Mouse (Mus musculus) embryonic facial prominence, embryonic 14.5 days (tissue): ENCODE measurements at regions not wholly inside any gene's neighbourhood (a gene's known extent, or its start where the extent isn't known, plus 50 kb on each side); places are given as distances from the start of the nearest gene placed in this dataset.
"Not testable (repeated sequence)": the region's sequence is repeated elsewhere in the genome, so short reads cannot be mapped to it uniquely, and the experiment has no call there.

ENCODE experiments used
- ATAC-seq: fragments of 200-750 bp; cut with Nextera tagmentation; 2 replicates; pipeline ENCODE4 v1.8.0; 2017; ENCODE audit warnings: low read depth, moderate number of reproducible peaks, moderate TSS enrichment
- DNase-seq: peaks from one replicate; pipeline ENCODE4 v3.0.0-alpha.2; 2015; ENCODE audit warnings: low spot score
- H3K27ac ChIP-seq: fragments of 300-500 bp; sonication (generic); replicated peaks from 2 replicates; pipeline ENCODE4 v1.5.1; 2014; ENCODE audit warnings: low read depth, mild to moderate bottlenecking, low read length, moderate library complexity
- H3K27me3 ChIP-seq: fragments of 300-500 bp; sonication (generic); replicated peaks from 2 replicates; pipeline ENCODE4 v1.6.1; 2014; ENCODE audit warnings: low read length; ENCODE audit not compliant: control insufficient read depth, insufficient read depth
- H3K36me3 ChIP-seq: fragments of 300-500 bp; sonication (generic); 2 replicates; pipeline ENCODE4 v1.6.1; 2014; ENCODE audit warnings: low read length, mixed read lengths; ENCODE audit not compliant: control insufficient read depth, insufficient read depth
- H3K4me1 ChIP-seq: fragments of 300-500 bp; sonication (generic); 2 replicates; pipeline ENCODE4 v1.6.1; 2014; ENCODE audit warnings: antibody characterized with exemption, low read length; ENCODE audit not compliant: control insufficient read depth, insufficient read depth
- H3K4me2 ChIP-seq: fragments of 300-500 bp; sonication (generic); 2 replicates; pipeline ENCODE4 v1.6.1; 2014; ENCODE audit warnings: low read depth, mild to moderate bottlenecking, low read length, moderate library complexity, mixed read lengths
- H3K4me3 ChIP-seq: fragments of 300-500 bp; sonication (generic); 2 replicates; pipeline ENCODE4 v1.5.1; 2014; ENCODE audit warnings: low read depth, mild to moderate bottlenecking, low read length
- H3K9ac ChIP-seq: fragments of 300-500 bp; sonication (generic); 2 replicates; pipeline ENCODE4 v1.6.1; 2014; ENCODE audit warnings: low read depth, mild to moderate bottlenecking, low read length, moderate library complexity, mixed read lengths
- H3K9me3 ChIP-seq: fragments of 300-500 bp; sonication (generic); 2 replicates; pipeline ENCODE4 v1.6.1; 2016; ENCODE audit warnings: low read length; ENCODE audit not compliant: control insufficient read depth
- WGBS: fragments of 180-500 bp; shearing (Covaris S2); extraction: QIAGEN DNeasy Blood & Tissue Kit; methylation state at CpG from one replicate; pipeline ENCODE4 v1.1.7; 2014; 5-methylcytosine and 5-hydroxymethylcytosine counted together

DNA sequence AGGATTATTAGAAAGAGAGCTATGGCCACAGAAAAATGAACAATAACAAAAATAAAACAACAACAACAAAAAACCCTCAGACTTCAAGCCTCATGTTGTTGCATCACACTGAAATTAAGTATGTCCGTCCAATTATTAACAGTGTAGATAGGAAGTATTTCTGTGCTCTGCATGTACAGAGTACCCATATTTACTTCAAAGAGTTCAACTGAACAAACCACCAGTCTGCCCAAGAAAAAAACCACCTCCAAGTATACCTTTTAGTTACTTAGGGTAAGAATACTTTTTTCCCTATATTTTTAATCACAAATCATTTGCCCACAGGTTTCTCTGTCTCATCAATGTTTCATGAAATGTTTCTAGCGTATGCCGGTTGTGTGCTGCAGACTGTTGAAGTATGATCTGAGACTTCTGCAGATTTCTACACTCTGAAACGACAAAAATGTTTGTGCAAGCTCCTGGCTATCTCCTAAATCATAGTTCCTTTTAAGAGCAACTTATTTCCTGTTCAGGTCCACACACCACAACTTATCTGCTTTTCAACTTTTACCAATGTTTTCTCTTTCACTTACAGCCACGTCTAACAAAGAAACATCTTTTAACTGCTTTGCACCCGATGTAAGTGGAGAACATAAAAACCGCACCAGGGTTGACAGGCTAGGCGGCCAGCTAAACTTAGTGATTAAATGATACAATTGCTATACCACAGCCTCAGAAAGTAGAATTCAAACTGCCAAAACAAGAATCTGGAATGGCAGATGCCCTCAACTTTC, 154.2 kb upstream of the Rps6ka3 start:
- H3K4me2 ChIP-seq, result no peak overlapping the region
- DNase-seq (no peak), ATAC-seq (no peak)
- no peaks in the 10 kb centered on the region for H3K36me3 ChIP-seq
- no peaks in the 10 kb centered on the region for H3K9me3 ChIP-seq
- H3K27ac ChIP-seq, result no peak overlapping the region
- H3K27me3 ChIP-seq, result no peaks in the 10 kb centered on the region
- no peak overlapping the region for H3K4me3 ChIP-seq
- WGBS, result 68% methylated on average over 8 of the region's 8 CpGs
- H3K4me1 ChIP-seq, result no peaks in the 10 kb centered on the region
- H3K9ac ChIP-seq, result no peak overlapping the region

- Histone ChIP-seq H3K27ac (no peak overlapping the region), H3K9ac (no peak overlapping the region), H3K9me3 (no peaks in the 10 kb centered on the region), H3K4me3 (no peak overlapping the region), H3K4me1 (no peaks in the 10 kb centered on the region), H3K36me3 (no peaks in the 10 kb centered on the region), H3K4me2 (no peak overlapping the region), H3K27me3 (no peaks in the 10 kb centered on the region)
- ATAC-seq (no peak), DNase-seq (no peak)
Measured at GRCm38 (mm10) chrX:159056462-159056805, 153.7 kb upstream of the Rps6ka3 start.

- no peaks in the 10 kb centered on the region for H3K4me1 ChIP-seq
- no peak for ATAC-seq
- H3K36me3 ChIP-seq, result no peaks in the 10 kb centered on the region
- H3K27me3 ChIP-seq, result no peaks in the 10 kb centered on the region
- H3K4me3 ChIP-seq, result no peak overlapping the region
- no peak overlapping the region for H3K9ac ChIP-seq
- no peak overlapping the region for H3K27ac ChIP-seq
- no peak overlapping the region for H3K4me2 ChIP-seq
- H3K9me3 ChIP-seq, result no peaks in the 10 kb centered on the region
- no peak for DNase-seq
Measured at GRCm38 (mm10) chrX:159058931-159059330, 151.2 kb upstream of the Rps6ka3 start.

DNA sequence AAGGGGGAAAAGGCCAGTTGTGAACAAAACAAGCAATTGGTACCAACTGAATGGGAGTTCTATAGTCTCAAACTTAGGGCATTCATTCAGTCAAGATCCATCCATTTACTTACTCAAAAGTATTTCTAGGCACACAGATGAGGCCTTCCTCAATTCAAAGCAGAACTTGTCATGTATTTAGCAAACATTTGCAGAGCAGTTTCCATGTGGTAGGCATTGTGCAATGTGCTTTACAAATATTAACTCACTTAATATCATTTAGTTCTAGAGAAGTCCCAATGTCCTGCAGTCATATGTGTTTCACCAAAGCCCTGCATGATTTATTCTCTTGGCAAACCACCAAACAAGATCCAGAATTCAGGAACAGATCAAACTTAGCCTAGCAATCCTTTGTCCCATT, 148.8 kb upstream of the Rps6ka3 start:
- H3K27me3 ChIP-seq, result 0 out of 2 replicates have a peak, but pooled peaks cover 5% of the 10 kb centered on the region
- H3K4me1 ChIP-seq, result no peaks in the 10 kb centered on the region
- H3K9ac ChIP-seq, result no peak overlapping the region
- H3K36me3 ChIP-seq, result no peaks in the 10 kb centered on the region
- H3K4me2 ChIP-seq, result no peak overlapping the region
- DNase-seq, result no peak
- H3K27ac ChIP-seq, result no peak overlapping the region
- no peaks in the 10 kb centered on the region for H3K9me3 ChIP-seq
- no peak for ATAC-seq
- H3K4me3 ChIP-seq, result no peak overlapping the region

DNA sequence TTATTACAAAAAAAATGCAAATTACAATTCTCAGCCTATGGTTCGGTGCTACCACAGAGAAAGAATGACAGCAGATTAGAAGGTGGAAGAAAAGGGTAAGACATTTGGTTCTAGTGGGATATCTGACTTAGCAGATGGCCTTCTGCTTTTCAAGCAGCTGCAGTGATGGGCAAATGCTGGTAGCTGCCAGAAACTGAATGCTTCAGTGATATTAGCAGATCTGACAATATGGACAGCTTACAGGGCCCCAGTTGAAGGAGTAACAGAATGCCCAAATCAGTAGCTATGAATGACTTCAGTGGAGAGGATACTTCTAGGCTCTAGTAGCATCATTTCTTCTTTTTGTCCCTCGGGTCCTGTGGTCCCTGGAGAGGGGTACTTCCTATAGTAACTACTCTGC, 143.9 kb upstream of the Rps6ka3 start:
- ATAC-seq (no peak), DNase-seq (no peak)
- H3K27ac ChIP-seq, result no peak overlapping the region

GRCm38 (mm10) chrX:159072647-159073046, 137.5 kb upstream of the Rps6ka3 start:
- Histone ChIP-seq H3K36me3 (no peaks in the 10 kb centered on the region), H3K9ac (no peak overlapping the region), H3K4me3 (no peak overlapping the region), H3K27ac (no peak overlapping the region), H3K4me2 (no peak overlapping the region), H3K9me3 (no peaks in the 10 kb centered on the region), H3K4me1 (no peaks in the 10 kb centered on the region), H3K27me3 (peaks cover 10% of the 10 kb centered on the region; the same call in 1 of the 2 replicates)
- DNase-seq (no peak), ATAC-seq (no peak)
- whole genome bisulfite sequencing, result 66% methylated on average over 3 of the region's 3 CpGs

More for the DNA sequence above, 143.9 kb upstream of the Rps6ka3 start:
- H3K27me3 ChIP-seq, result peaks cover 12% of the 10 kb centered on the region; the same call in 1 of the 2 replicates
- no peaks in the 10 kb centered on the region for H3K9me3 ChIP-seq
- no peak overlapping the region for H3K4me3 ChIP-seq
- no peak overlapping the region for H3K9ac ChIP-seq
- 83% methylated on average over 2 of the region's 2 CpGs for WGBS
- H3K4me2 ChIP-seq, result no peak overlapping the region
- no peaks in the 10 kb centered on the region for H3K36me3 ChIP-seq
- H3K4me1 ChIP-seq, result no peaks in the 10 kb centered on the region

DNA sequence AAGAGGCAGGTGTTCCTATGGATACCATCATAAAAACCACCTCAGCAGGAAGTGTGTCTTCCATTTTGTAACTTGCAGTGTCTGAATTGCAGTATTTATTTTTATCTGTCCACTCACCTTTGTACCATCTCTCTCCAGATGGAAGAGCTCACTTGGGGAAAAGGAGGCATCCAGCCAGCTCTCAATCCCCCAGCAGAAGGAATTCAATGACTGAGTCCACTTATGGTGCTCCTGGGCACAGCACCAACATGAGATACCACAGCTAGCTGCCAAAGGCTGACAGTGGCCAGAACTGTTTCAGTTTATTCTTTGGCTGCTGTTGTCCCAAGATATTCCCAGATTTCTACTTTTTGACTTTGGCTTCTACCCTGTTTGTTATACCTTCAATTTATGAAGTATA, 136.6 kb upstream of the Rps6ka3 start:
- H3K4me2 ChIP-seq, result no peak overlapping the region
- H3K9ac ChIP-seq, result no peak overlapping the region
- H3K27ac ChIP-seq, result no peak overlapping the region
- peak; percentile 10 for DNase-seq
- no peaks in the 10 kb centered on the region for H3K4me1 ChIP-seq
- no peak for ATAC-seq
- H3K27me3 ChIP-seq, result peaks cover 10% of the 10 kb centered on the region; the same call in 1 of the 2 replicates
- no peak overlapping the region for H3K4me3 ChIP-seq
- H3K36me3 ChIP-seq, result no peaks in the 10 kb centered on the region
- no peaks in the 10 kb centered on the region for H3K9me3 ChIP-seq

DNA sequence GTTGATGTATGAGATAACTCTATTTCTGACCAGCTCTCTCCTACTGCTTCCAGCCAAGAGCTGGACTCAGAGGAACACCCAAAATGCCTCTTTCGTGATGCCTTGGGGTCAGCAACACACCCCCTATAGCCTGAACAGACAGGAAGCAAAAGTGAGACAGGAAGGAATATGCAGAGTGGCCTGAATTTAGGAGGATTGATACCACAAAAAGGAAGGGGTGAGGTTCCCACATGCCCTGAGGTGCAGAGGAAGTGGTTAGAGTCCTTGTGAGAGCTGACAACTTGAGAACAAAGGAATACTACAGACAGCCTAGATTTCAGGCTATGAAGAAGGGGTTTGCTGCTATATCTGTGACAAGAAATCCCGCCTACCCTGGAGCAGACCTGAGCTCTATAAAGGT, 129.6 kb upstream of the Rps6ka3 start:
- no peak overlapping the region for H3K4me2 ChIP-seq
- WGBS, result 79% methylated on average over 2 of the region's 2 CpGs
- no peak overlapping the region for H3K4me3 ChIP-seq
- H3K27me3 ChIP-seq, result 0 out of 2 replicates have a peak, but pooled peaks cover 14% of the 10 kb centered on the region
- H3K4me1 ChIP-seq, result no peaks in the 10 kb centered on the region
- H3K9ac ChIP-seq, result no peak overlapping the region
- ATAC-seq, result no peak
- no peak for DNase-seq
- H3K27ac ChIP-seq, result no peak overlapping the region
- H3K9me3 ChIP-seq, result no peaks in the 10 kb centered on the region
- H3K36me3 ChIP-seq, result no peaks in the 10 kb centered on the region

- H3K27ac ChIP-seq, H3K4me3 ChIP-seq, ATAC-seq, H3K9ac ChIP-seq, H3K4me2 ChIP-seq, H3K4me1 ChIP-seq, H3K36me3 ChIP-seq, H3K27me3 ChIP-seq, DNase-seq, H3K9me3 ChIP-seq: not testable (repeated sequence)
- 87% methylated on average over 6 of the region's 6 CpGs for WGBS
Measured at GRCm38 (mm10) chrX:159110651-159111050, 99.5 kb upstream of the Rps6ka3 start.
